Mouse (Mus musculus): ENCODE measurements around the gene Arhgef38.
A peak's percentile ranks its signal among the peaks of the same experiment; 100 is the strongest.

The Arhgef38 gene

GRCm38 (mm10) chr3:133165130-133165529 lies 69.6 kb downstream of the Arhgef38 start:
- DNase-seq (ENCODE audit: inconsistent ontology term) = no peak

GRCm38 (mm10) chr3:133163913-133164406 lies 70.8 kb downstream of the Arhgef38 start:
- no peak for DNase-seq (ENCODE audit: inconsistent ontology term)

GRCm38 (mm10) chr3:133163174-133163573 lies 71.6 kb downstream of the Arhgef38 start:
- DNase-seq (ENCODE audit: inconsistent ontology term) = no peak

- no peak for DNase-seq (ENCODE audit: inconsistent ontology term)
Measured at GRCm38 (mm10) chr3:133161407-133161806, 73.3 kb downstream of the Arhgef38 start.

- DNase-seq (ENCODE audit: inconsistent ontology term) = no peak
Measured at GRCm38 (mm10) chr3:133158260-133158659, 76.5 kb downstream of the Arhgef38 start.

- no peak for DNase-seq (ENCODE audit: inconsistent ontology term)
Measured at GRCm38 (mm10) chr3:133154683-133155082, 80.1 kb downstream of the Arhgef38 start.

- no peak for DNase-seq (ENCODE audit: inconsistent ontology term)
Measured at GRCm38 (mm10) chr3:133153629-133154028, 81.1 kb downstream of the Arhgef38 start.

- no peak for DNase-seq (ENCODE audit: inconsistent ontology term)
Measured at GRCm38 (mm10) chr3:133152831-133153230, 81.9 kb downstream of the Arhgef38 start.

- DNase-seq (ENCODE audit: inconsistent ontology term) = no peak
Measured at GRCm38 (mm10) chr3:133151629-133152028, 83.1 kb downstream of the Arhgef38 start.

- no peak for DNase-seq (ENCODE audit: inconsistent ontology term)
Measured at GRCm38 (mm10) chr3:133144511-133145147, 90.1 kb downstream of the Arhgef38 start.

- DNase-seq (ENCODE audit: inconsistent ontology term) = no peak
Measured at GRCm38 (mm10) chr3:133141877-133142276, 92.9 kb downstream of the Arhgef38 start.

GRCm38 (mm10) chr3:133132611-133133010 lies 102.1 kb downstream of the Arhgef38 start:
- DNase-seq (ENCODE audit: inconsistent ontology term) = no peak

GRCm38 (mm10) chr3:133131372-133131771 lies 103.4 kb downstream of the Arhgef38 start:
- DNase-seq (ENCODE audit: inconsistent ontology term) = no peak

- no peak for DNase-seq (ENCODE audit: inconsistent ontology term)
Measured at GRCm38 (mm10) chr3:133113281-133113680, 121.5 kb downstream of the Arhgef38 start.

- DNase-seq (ENCODE audit: inconsistent ontology term) = peak; percentile 34
Measured at GRCm38 (mm10) chr3:133111741-133112140, 123.0 kb downstream of the Arhgef38 start.

GRCm38 (mm10) chr3:133109844-133110243 lies 124.9 kb downstream of the Arhgef38 start:
- no peak for DNase-seq (ENCODE audit: inconsistent ontology term)

GRCm38 (mm10) chr3:133108731-133109130 lies 126.0 kb downstream of the Arhgef38 start:
- no peak for DNase-seq (ENCODE audit: inconsistent ontology term)

- DNase-seq (ENCODE audit: inconsistent ontology term) = no peak
Measured at GRCm38 (mm10) chr3:133104436-133104835, 130.3 kb downstream of the Arhgef38 start.

GRCm38 (mm10) chr3:133103768-133104167 lies 131.0 kb downstream of the Arhgef38 start:
- no peak for DNase-seq (ENCODE audit: inconsistent ontology term)

- DNase-seq (ENCODE audit: inconsistent ontology term) = no peak
Measured at GRCm38 (mm10) chr3:133098909-133099308, 135.8 kb downstream of the Arhgef38 start.

- DNase-seq (ENCODE audit: inconsistent ontology term) = no peak
Measured at GRCm38 (mm10) chr3:133098336-133098735, 136.4 kb downstream of the Arhgef38 start.

- no peak for DNase-seq (ENCODE audit: inconsistent ontology term)
Measured at GRCm38 (mm10) chr3:133097936-133098335, 136.8 kb downstream of the Arhgef38 start.

GRCm38 (mm10) chr3:133094305-133094704 lies 140.4 kb downstream of the Arhgef38 start:
- DNase-seq (ENCODE audit: inconsistent ontology term) = no peak

GRCm38 (mm10) chr3:133092936-133093335 lies 141.8 kb downstream of the Arhgef38 start:
- no peak for DNase-seq (ENCODE audit: inconsistent ontology term)

Measured in Muller cell, postnatal 12 days (primary cell).